Mouse (Mus musculus): ENCODE data around the gene Ppp3ca. TPM values are rescaled to one million over a fixed set of nuclear protein-coding genes. Genes with fewer than 3 reads are reported as not detected.

Ppp3ca gene
- polyA plus RNA-seq, 1 experiment from 2014 or later = 127 TPM

DNA sequence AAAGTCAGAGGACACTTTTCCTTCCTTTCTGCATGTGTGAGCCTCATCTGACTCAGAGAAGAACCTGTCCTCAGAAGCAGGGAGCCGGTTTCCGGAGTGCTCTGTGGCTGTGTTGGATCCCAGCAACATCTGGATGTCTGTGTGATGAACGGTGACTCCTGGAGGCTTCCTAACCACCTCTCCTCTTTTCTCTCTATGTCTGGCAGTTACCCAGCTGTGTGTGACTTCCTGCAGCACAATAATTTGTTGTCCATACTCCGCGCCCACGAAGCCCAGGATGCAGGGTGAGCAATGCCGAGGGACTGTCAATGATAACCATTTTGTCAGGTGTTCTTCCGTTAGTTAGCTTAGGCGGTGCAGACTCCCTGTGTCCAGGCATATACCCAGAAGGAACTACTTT lies 217.8 kb downstream of the Ppp3ca start:
- Histone ChIP-seq H3K4me3 (no peak overlapping the region), H3K27ac (no peak overlapping the region), H3K4me2 (replicated peaks) (no peak overlapping the region), H3K4me1 (no peaks in the 10 kb centered on the region), H3K27me3 (no peaks in the 10 kb centered on the region), H3K36me3 (0 out of 2 replicates have a peak, but pooled peaks cover 6% of the 10 kb centered on the region), H3K9me3 (replicated peaks) (no peaks in the 10 kb centered on the region), H3K9ac (no peak overlapping the region)
- no peak for ATAC-seq (ENCODE audit: low FRiP score)
- 91% methylated on average over 9 of the region's 9 CpGs for WGBS

DNA sequence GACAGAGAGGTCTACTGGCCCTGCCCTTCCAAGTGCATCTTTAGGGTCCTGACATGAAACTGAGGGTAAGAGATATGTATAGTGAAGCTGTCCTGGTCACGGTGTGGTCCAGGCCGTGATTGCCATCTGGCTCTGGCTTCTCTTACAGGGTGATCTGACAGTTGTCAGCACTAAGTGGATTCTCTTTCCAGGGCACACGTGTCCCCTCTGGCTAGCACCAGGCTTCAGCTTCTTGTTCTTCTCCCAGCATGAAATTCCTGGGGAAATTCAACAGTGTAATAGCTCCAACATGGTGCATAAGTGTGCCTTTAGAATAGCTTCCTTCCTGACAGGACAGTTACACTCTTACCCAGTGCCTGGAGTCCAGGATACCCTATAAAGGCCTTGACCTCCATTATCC lies 222.2 kb downstream of the Ppp3ca start:
- Histone ChIP-seq H3K9me3 (replicated peaks) (no peaks in the 10 kb centered on the region), H3K9ac (no peak overlapping the region), H3K27ac (no peak overlapping the region), H3K4me1 (peaks cover 4% of the 10 kb centered on the region; the same call in 1 of the 2 replicates), H3K27me3 (no peaks in the 10 kb centered on the region), H3K4me3 (no peak overlapping the region), H3K4me2 (replicated peaks) (no peak overlapping the region), H3K36me3 (0 out of 2 replicates have a peak, but pooled peaks cover 11% of the 10 kb centered on the region)
- WGBS = 64% methylated on average over 3 of the region's 3 CpGs
- ATAC-seq (ENCODE audit: low FRiP score) = no peak

DNA sequence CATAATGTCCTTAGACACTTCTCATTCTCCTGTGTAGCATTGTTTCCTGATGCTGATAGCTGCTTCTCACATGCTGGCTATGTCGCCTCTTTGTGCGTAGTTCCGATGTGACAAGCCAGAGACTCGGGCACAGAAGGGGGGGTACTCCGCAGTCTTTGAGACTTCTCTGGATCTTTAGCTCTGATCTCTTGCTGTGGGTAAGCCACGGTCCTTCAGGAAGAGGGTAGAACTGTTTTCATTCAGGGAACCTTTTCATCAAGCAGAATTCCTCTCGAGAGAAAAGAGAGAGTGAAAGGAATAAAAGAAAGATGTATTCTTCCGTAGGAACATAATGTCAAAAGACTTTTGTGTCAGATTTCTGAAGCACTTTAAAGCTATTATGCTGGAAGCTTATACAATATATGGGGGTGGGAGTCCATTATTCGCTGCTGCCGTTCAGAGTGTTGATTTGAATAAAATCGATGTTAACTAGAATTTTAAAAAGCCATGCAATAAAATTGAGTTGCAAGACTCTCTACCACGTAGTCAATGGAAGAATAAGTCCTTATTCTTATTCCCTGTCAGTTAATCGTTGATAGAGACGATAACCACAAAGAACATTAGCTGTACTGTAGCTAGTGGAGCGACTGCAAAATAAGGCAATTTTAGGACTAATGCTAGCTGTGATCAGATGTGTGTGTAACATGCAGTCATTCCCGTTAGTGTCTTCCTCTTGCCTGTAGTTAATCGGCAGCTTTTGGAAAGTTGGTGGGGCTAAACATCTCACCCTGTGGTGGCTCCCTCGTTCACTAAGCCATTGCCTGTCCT lies 223.9 kb downstream of the Ppp3ca start:
- Histone ChIP-seq H3K27me3 (no peaks in the 10 kb centered on the region), H3K9me3 (replicated peaks) (no peaks in the 10 kb centered on the region), H3K36me3 (0 out of 2 replicates have a peak, but pooled peaks cover 11% of the 10 kb centered on the region), H3K4me1 (peaks cover 4% of the 10 kb centered on the region; the same call in 1 of the 2 replicates), H3K9ac (no peak overlapping the region), H3K4me3 (no peak overlapping the region), H3K27ac (no peak overlapping the region), H3K4me2 (replicated peaks) (no peak overlapping the region)
- 44% methylated on average over 18 of the region's 18 CpGs for WGBS
- no peak for ATAC-seq (ENCODE audit: low FRiP score)

DNA sequence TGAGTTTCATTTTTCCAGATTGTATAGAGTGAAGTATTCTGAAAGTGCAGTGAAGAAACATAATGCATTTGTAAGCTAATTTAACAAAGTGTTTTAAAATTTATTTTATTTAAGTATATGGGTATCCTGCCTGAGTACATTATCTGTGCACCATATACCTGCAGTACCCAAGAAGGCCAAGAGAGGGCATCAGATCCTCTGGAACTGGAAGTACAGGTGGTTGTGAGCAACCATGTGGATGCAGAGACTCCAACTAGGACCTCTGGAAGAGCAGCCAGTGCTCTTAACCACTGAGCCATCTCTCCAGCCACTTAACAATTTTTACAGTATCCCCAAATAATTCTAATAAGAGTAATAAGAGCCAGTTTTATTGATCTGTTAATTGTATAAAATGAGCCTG lies 225.6 kb downstream of the Ppp3ca start:
- Histone ChIP-seq H3K4me1 (peaks cover 4% of the 10 kb centered on the region; the same call in 1 of the 2 replicates), H3K27me3 (no peaks in the 10 kb centered on the region), H3K27ac (no peak overlapping the region), H3K36me3 (0 out of 2 replicates have a peak, but pooled peaks cover 11% of the 10 kb centered on the region), H3K9ac (no peak overlapping the region), H3K9me3 (replicated peaks) (no peaks in the 10 kb centered on the region), H3K4me2 (replicated peaks) (no peak overlapping the region), H3K4me3 (no peak overlapping the region)
- no peak for ATAC-seq (ENCODE audit: low FRiP score)

DNA sequence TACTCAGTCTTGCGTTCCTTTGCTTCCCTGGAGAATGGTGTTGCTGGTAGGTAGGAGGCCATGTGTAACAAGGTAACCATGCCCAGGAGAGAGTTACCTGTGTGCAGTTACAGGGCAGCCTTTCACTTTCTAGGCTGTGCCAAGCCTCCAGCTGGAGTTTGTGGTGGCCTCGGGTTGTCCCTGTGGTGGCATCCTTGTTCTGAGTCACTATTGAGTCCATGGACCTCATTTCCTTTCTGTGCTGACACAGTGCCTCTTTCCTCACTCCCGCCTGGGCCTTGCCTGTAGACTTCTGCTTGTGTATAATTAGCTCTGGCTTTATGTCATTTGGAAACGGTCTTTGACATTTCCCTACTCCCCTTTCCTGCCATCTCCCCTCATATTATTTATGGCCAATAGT lies 226.4 kb downstream of the Ppp3ca start:
- H3K27ac ChIP-seq = no peak overlapping the region
- H3K36me3 ChIP-seq = 0 out of 2 replicates have a peak, but pooled peaks cover 11% of the 10 kb centered on the region
- WGBS = 95% methylated on average over 4 of the region's 4 CpGs
- H3K4me3 ChIP-seq = no peak overlapping the region
- no peaks in the 10 kb centered on the region for H3K9me3 ChIP-seq (replicated peaks)
- no peaks in the 10 kb centered on the region for H3K27me3 ChIP-seq
- peaks cover 4% of the 10 kb centered on the region; the same call in 1 of the 2 replicates for H3K4me1 ChIP-seq
- no peak overlapping the region for H3K4me2 ChIP-seq (replicated peaks)
- no peak overlapping the region for H3K9ac ChIP-seq
- no peak for ATAC-seq (ENCODE audit: low FRiP score)

DNA sequence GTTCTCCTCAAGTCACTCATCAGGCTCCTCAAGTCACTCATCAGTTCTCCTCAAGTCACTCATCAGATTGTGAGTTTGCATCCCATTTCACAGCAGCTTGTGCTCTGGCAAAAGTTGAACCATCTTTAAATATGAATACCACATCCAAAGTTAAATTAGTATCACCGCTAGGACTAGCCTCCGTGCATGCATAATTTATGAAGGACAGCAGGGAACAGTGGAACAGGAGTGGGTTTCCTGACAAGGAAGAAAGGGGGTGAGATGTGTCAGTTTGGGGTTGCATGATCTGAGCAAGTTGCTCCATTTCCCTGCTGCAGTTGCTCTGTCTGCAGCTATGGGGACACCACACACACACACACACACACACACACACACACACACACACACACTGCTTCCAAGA lies 229.8 kb downstream of the Ppp3ca start:
- no peaks in the 10 kb centered on the region for H3K4me1 ChIP-seq

DNA sequence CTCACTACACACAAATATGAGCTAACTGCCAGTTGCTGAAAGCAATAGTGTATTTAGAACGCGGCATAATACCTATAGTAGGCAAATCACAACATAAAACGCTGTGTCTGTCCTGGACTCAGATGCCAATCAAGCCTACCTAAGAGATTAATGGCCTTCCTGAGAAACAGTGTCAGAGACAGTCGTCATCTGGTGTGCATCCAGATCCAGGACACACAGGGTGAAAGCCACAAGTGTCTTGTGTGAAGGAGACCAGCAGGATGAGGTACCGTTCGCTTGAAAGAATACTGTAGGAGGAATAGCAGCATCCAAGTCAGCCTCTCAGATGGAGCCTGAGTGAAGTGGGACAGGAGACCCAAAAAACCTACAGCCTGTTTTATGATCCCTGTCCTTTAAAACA lies 231.1 kb downstream of the Ppp3ca start:
- no peaks in the 10 kb centered on the region for H3K4me1 ChIP-seq
- no peaks in the 10 kb centered on the region for H3K27me3 ChIP-seq
- ATAC-seq (ENCODE audit: low FRiP score) = no peak
- no peak overlapping the region for H3K4me3 ChIP-seq
- H3K4me2 ChIP-seq (replicated peaks) = no peak overlapping the region
- WGBS = 91% methylated on average over 6 of the region's 6 CpGs
- H3K9me3 ChIP-seq (replicated peaks) = no peaks in the 10 kb centered on the region
- no peak overlapping the region for H3K27ac ChIP-seq
- no peak overlapping the region for H3K9ac ChIP-seq
- H3K36me3 ChIP-seq = peaks cover 4% of the 10 kb centered on the region; the same call in 1 of the 2 replicates

More for the DNA sequence above, 229.8 kb downstream of the Ppp3ca start:
- Histone ChIP-seq H3K36me3 (peaks cover 5% of the 10 kb centered on the region; the same call in 1 of the 2 replicates), H3K9me3 (replicated peaks) (no peaks in the 10 kb centered on the region), H3K4me3 (no peak overlapping the region), H3K27ac (no peak overlapping the region), H3K4me2 (replicated peaks) (no peak overlapping the region), H3K27me3 (no peaks in the 10 kb centered on the region), H3K9ac (no peak overlapping the region)
- no peak for ATAC-seq (ENCODE audit: low FRiP score)
- WGBS = 36% methylated on average over 2 of the region's 2 CpGs

DNA sequence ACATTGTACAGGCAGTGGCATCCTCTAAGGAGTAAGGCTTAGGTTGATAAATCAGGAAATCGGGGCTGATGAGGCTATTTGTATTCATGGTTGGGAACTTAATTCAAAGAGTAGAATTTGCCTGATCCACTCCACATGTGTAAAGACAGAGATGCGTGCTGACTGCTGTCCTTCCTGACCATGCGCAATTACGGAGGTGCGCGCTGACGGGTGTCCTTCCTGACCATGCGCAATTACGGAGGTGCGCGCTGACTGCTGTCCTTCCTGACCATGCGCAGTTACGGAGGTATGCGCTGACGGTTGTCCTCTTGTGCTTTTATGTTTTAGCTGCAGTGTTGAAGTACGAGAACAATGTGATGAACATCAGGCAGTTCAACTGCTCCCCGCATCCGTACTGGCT lies 232.9 kb downstream of the Ppp3ca start:
- Histone ChIP-seq H3K9ac (no peak overlapping the region), H3K4me3 (no peak overlapping the region), H3K4me1 (no peaks in the 10 kb centered on the region), H3K27me3 (no peaks in the 10 kb centered on the region), H3K9me3 (replicated peaks) (no peaks in the 10 kb centered on the region), H3K4me2 (replicated peaks) (no peak overlapping the region), H3K27ac (no peak overlapping the region), H3K36me3 (peaks cover 4% of the 10 kb centered on the region; the same call in 1 of the 2 replicates)
- 95% methylated on average over 18 of the region's 18 CpGs for whole genome bisulfite sequencing
- no peak for ATAC-seq (ENCODE audit: low FRiP score)

DNA sequence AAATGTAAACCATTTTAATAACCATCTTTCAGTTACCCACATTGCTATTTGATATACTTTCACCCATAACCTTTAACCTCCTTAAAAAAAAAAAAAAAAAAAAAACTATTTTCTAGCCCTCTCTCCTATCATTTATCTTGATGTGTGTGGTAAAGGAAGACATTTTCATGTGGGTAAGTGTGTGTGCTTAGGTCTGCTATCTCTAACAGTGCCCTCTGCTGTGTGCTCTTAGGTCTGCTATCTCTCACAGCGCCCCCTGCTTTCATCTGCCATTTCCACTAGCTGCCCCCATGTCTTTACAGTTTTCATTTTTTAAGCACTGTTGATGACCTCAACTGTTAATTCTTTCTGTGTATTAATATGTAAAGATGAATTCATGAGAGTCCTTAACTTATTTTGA lies 235.7 kb downstream of the Ppp3ca start:
- no peak overlapping the region for H3K4me3 ChIP-seq
- no peaks in the 10 kb centered on the region for H3K9me3 ChIP-seq (replicated peaks)
- H3K27me3 ChIP-seq = no peaks in the 10 kb centered on the region
- H3K36me3 ChIP-seq = peaks cover 4% of the 10 kb centered on the region; the same call in 1 of the 2 replicates
- no peak for ATAC-seq (ENCODE audit: low FRiP score)
- no peaks in the 10 kb centered on the region for H3K4me1 ChIP-seq
- H3K9ac ChIP-seq = no peak overlapping the region
- no peak overlapping the region for H3K4me2 ChIP-seq (replicated peaks)
- no peak overlapping the region for H3K27ac ChIP-seq
- 69% methylated on average over 1 of the region's 1 CpGs for whole genome bisulfite sequencing

DNA sequence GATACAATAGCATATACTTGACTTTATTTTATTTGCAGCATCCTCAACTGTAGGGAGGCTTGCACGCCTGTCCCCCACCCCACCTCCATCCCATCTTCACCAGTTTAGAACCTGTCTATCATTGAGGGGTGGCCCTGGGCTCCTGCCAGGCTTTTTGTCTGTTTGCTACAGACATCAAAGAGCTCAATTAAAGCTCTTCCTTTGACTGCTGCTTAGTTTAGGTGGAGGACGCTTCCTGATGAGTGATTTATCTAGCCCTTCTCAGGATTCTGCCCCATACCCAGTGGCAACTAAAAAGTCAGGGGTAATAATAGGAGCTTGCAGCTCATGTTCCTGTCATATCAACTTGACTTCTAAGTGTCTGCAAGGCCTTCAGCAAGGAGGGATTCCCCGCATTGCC lies 239.6 kb downstream of the Ppp3ca start:
- Histone ChIP-seq H3K27ac (no peak overlapping the region), H3K27me3 (no peaks in the 10 kb centered on the region), H3K9ac (no peak overlapping the region), H3K36me3 (no peaks in the 10 kb centered on the region), H3K4me1 (peaks cover 5% of the 10 kb centered on the region; the same call in 1 of the 2 replicates), H3K4me3 (no peak overlapping the region), H3K4me2 (replicated peaks) (no peak overlapping the region), H3K9me3 (replicated peaks) (no peaks in the 10 kb centered on the region)
- WGBS = 59% methylated on average over 3 of the region's 3 CpGs
- no peak for ATAC-seq (ENCODE audit: low FRiP score)

DNA sequence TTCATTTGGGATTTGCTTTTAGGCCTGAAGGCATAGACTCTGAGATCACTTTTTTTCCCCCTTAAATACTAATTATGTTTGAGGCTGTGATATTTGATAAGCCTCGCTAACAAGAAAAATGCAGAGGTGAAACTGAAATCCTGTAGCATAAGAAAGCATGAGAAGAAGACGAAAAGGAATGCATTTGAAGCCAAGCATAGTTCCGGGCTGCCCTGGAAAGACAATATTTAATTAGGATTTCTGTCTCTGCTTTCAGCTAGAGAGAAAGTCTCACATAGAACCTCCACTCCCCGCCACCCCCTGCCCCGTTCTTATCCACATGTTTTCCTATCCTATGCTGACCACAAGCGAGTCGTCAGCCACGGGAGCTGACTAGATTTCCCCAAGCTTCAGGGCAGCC lies 241.4 kb downstream of the Ppp3ca start:
- no peaks in the 10 kb centered on the region for H3K36me3 ChIP-seq
- H3K9me3 ChIP-seq (replicated peaks) = no peaks in the 10 kb centered on the region
- WGBS = 75% methylated on average over 8 of the region's 8 CpGs
- H3K4me1 ChIP-seq = peaks cover 5% of the 10 kb centered on the region; the same call in 1 of the 2 replicates
- H3K4me2 ChIP-seq (replicated peaks) = no peak overlapping the region
- no peaks in the 10 kb centered on the region for H3K27me3 ChIP-seq
- no peak overlapping the region for H3K27ac ChIP-seq
- ATAC-seq (ENCODE audit: low FRiP score) = no peak
- H3K9ac ChIP-seq = no peak overlapping the region
- H3K4me3 ChIP-seq = no peak overlapping the region

DNA sequence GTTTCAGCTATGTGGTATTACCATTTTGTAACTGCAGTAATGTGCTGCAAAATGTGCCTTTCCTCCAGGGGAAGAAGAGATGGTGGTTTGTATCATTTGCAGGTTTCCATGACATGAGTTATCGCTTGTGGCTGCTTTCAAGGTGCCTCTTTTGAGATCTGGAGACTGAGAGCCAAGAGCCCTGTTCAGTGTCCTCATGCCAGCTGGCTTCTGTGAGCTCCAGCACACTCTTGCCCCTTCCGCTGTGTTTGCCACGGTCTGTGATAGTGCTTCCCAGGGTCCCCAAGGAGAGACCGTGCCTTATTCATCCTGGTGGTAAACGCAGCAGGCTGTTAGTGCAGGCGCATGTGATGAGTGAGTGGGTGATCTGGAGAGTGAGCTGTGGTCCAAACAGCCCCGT lies 247.2 kb downstream of the Ppp3ca start:
- Histone ChIP-seq H3K9me3 (replicated peaks) (no peaks in the 10 kb centered on the region), H3K36me3 (peaks cover 11% of the 10 kb centered on the region; the same call in 1 of the 2 replicates), H3K4me1 (0 out of 2 replicates have a peak, but pooled peaks cover 2% of the 10 kb centered on the region), H3K4me2 (replicated peaks) (no peak overlapping the region), H3K9ac (no peak overlapping the region), H3K27ac (no peak overlapping the region), H3K27me3 (no peaks in the 10 kb centered on the region), H3K4me3 (no peak overlapping the region)
- no peak for ATAC-seq (ENCODE audit: low FRiP score)
- WGBS = 88% methylated on average over 7 of the region's 7 CpGs

DNA sequence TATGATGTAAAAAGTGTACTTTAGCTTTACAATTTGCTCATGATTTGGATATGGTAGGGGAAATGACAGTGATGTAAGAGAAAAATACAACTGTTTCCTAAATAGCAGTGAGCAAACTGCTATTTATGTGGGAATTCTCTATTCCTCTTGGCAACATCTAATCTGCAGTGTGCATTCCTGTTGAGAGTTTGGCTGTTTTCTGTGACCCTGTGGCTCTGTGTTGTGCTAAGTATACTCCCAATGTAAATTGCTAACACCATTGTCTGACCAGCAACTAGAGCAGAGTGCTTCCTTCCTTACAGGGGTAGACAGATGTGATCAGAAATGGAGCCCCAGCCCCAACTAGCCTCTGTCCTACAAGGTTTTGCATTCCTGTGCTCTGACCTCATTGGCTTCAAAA lies 263.1 kb downstream of the Ppp3ca start:
- Histone ChIP-seq H3K27me3 (no peaks in the 10 kb centered on the region), H3K27ac (no peak overlapping the region)
- no peak for ATAC-seq (ENCODE audit: low FRiP score)

More for the DNA sequence above, 263.1 kb downstream of the Ppp3ca start:
- no peaks in the 10 kb centered on the region for H3K4me1 ChIP-seq
- H3K9me3 ChIP-seq (replicated peaks) = no peaks in the 10 kb centered on the region
- no peak overlapping the region for H3K4me2 ChIP-seq (replicated peaks)
- peaks cover 19% of the 10 kb centered on the region for H3K36me3 ChIP-seq
- H3K4me3 ChIP-seq = no peak overlapping the region
- no peak overlapping the region for H3K9ac ChIP-seq
